Mouse (Mus musculus): ENCODE data around the gene Lrrc8e.

Lrrc8e gene

DNA sequence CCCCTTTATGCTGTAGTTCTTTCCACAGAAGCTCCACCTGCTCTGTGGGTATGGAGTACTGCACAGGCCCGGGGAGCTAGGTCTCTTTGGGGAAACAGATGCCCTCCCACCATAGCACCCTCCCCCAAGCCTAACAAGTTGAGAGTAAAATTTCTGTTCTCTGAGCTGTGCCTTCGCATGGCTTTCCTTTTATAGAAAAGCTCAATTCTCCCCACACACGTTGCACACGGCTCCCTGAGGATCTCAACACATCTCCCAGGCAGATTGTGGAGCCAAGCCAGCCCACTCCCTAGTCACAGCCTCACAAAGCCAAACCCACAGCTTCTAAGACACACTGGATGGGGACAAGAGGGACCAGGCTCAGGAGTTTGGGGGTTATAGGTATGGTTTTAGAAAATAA, 30.3 kb downstream of the Lrrc8e start:
- no peak for DNase-seq (ENCODE audit: low read depth, low spot score)

DNA sequence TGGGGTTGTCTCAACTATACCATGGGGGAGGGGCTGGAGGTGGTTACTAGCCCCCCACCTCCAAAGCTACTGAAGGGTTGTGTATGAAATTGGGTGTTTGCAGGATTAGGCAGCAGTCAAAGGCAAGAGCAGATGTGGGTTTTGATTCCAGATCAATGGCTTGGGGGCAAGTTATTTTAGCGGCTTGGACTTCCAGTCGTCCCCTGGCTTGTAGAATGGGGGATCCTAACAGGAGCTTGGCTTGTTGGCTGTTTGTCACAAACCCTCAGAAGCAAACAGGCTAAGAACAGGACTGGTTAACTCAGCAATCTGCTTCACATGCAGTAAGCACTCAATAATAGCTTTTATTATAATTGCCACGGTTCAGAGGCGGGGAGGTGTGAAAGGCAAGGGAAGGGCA, 30.7 kb downstream of the Lrrc8e start:
- DNase-seq (ENCODE audit: low read depth, low spot score): no peak

DNA sequence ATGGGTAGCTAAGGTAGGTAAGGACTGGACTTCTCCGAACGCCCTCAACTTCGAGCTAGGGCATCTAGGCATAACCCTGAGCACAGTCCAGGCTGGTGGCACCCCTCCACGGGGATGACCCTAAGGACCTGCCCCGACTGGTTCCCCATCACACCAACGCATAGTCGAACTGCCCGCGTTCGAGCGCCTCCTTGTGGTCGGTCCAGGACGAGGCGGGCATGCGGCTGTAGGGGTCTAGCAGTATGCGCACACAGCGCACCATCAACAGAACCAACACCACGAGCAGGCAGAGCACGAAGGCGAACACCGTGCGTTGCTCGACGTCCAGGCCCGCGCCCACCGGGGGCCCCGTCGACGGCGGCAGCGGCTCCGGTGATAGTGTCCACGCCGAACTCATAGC, 31.6 kb downstream of the Lrrc8e start:
- peak; percentile 91 for DNase-seq (ENCODE audit: low read depth, low spot score)

DNA sequence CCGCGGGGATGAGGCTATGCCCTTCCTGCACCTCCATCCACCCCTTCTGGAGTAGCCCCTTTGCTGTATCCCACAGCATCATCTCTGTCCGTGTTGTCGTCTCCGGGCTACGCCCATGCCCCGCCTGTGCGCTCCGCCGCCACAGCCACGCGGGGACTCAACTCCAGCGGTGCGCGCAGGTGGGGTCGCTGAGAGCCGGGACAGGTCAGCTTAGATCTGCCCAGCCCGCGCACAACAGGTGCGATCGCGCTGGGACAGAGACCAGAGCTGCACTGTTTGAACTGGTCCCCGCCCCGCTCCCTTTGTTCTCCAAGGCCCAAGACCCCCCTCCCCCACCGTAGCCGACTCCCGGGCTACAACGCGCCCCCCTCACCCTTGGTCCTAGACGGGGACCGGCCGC, 32.1 kb downstream of the Lrrc8e start:
- DNase-seq (ENCODE audit: low read depth, low spot score): no peak

DNA sequence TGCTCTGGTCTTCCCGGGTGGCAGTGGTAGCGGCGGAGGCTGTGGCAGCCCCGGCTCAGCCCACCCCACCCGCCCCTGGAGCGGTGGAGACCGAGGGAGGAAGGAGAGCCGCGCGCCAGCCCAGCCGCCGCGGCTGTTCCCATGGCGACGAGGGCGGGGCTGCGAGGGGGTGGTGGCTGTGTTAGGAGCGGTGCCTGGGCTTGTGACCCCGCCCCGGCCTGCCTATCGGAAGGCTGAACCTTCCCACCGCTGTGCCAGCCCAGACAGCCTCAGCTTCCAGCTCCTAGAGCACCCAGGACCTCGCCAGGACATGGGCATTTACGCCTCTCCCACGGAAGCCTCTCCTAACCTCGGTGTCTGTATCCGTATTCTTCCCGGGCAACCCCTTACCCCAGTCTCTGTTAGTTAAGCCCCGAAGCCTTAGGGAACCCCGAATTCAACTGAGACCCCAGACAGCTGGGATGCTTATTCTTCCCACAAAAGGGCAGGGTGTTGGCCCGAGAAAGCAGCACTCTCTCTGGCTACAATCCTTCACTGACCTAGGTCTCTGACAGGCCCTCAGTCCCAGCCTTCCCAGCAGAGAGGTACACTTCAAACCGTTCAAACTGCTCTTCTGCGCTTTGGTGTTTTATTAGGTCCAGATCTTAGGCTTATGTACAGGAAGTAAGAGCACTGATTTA, 32.6 kb downstream of the Lrrc8e start, which contains the start of gene Ctxn1:
Gene Ctxn1 (minus strand): TSS at position 150 of the 680 bp plus-strand sequence.
- DNase-seq (ENCODE audit: low read depth, low spot score): peak; percentile 98

DNA sequence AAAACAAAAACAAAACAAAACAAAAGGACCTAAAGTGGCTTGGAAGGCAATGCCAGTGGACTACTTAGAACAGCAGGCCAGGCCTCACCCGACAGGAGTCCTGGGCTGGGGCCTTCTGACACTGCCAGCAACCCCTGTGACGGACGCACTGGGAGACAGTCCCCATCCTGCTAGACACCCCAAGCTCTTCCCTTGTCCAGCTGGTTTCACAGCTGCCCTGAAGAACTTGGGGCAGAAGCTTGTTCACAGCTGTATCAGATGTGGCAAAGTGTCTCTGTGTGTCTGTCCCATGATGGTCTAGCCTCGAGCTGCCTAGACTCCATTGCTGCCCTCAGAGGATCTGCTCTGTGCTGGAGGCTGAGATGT, 33.2 kb downstream of the Lrrc8e start:
- no peak for DNase-seq (ENCODE audit: low read depth, low spot score)

DNA sequence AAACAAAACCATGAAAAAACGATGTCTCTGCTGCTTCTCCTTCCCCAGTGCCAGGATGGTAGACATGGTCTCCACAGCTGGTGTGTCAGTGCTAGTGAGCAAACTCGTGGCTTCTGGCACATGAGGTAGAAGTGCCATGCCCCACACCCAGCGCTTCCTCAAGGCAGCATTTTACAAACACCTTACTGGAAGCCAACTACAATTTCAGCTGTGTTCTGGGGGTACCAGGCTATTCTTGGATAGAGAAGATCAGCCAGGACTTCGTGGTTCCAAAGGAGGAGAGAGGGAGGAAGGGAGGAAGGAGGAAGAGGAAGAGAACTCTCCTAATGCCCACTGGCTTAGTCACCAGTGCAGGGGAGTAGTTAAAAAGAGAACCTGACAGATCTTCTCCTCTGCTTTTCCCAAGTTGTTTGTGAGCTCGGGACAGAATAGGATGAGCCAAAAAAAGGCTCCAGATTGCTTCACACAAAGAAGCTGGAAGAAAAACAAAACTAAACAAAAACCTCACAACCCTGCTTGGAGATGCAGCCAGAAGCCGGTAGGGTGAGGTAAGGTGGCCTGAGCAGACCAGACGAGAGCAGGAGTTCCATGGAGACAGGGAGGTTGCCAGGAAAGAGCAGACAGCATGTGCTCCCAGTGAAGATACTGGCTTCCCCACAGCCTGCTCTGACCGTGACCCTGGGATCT, 36.6 kb downstream of the Lrrc8e start:
- DNase-seq (ENCODE audit: low read depth, low spot score): no peak

DNA sequence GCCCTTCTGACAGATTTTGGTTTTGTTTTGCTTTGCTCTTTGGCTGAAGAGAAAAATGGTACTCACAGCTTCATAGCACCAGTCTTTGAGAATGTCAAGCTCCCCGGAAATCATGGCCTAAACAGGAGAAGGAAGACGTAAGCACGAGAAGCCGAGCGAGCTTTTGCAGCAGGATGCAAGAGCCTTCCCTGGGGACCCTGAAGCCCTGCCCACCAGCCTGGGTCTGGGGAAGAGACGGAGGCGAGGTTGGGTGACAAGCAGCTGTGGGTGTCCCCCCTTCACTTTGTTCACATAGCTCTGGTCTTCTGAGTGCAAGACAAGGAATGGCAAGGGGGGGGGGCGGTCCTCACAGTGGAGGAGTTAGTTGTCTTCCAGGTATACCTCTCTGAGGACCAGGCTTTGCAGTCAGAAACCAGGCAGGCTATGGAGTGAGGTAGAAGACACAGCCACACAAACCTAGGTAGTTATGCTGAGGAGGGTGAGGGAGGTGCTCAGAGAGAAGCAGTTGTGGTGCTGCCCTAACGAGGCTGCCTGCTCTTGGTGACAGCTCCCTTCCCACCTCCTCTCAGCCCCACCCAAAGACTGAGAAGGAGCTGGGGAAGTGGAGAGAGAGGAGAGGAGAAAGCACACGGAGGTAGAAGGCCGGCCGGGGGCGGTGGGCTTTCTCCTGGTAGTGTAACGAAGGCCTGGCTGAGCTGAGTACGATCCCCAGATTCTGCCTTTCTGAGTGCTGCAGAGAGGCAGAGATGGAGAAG, 38.7 kb downstream of the Lrrc8e start:
- DNase-seq (ENCODE audit: low read depth, low spot score): no peak

DNA sequence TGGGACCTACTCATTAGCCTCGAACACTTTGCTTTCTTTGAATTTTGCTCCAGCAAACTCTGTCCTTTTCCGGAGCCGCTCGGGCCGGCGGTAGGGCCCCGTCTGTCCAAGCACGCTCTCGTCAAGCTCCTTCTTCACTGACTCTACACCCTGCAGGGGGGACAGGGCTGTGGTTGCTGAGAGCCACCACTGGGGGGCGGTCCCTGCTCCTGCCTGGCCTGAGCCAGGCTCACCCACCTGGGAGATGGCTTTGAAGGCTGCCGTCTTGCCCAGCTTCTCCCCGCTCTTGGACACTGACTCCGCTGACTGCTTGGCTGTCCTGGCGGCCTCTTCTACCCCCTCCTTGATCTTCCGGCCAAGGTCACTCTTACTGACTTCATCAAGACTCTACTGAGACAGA, 41.0 kb downstream of the Lrrc8e start:
- peak; percentile 81 for DNase-seq (ENCODE audit: low read depth, low spot score)

DNA sequence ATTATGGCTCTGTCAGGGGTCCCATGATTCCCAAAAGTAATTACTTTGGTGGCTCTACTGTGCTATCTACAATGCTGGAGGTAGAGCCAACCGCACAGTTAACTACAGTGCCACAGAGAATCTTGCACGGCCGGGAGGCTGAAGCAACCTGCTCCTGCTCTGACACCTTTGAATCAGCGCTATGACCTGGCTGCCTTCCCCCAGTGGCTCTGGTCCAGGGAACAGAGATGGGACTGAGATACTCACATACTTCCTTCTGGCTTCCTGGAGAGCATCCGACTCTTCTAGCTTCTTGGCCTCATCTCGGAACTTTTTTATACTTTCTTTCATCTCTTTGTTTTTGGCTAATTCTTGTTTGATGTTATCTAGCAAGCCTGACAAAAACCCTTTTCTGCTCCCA, 43.0 kb downstream of the Lrrc8e start:
- no peak for DNase-seq (ENCODE audit: low read depth, low spot score)

DNA sequence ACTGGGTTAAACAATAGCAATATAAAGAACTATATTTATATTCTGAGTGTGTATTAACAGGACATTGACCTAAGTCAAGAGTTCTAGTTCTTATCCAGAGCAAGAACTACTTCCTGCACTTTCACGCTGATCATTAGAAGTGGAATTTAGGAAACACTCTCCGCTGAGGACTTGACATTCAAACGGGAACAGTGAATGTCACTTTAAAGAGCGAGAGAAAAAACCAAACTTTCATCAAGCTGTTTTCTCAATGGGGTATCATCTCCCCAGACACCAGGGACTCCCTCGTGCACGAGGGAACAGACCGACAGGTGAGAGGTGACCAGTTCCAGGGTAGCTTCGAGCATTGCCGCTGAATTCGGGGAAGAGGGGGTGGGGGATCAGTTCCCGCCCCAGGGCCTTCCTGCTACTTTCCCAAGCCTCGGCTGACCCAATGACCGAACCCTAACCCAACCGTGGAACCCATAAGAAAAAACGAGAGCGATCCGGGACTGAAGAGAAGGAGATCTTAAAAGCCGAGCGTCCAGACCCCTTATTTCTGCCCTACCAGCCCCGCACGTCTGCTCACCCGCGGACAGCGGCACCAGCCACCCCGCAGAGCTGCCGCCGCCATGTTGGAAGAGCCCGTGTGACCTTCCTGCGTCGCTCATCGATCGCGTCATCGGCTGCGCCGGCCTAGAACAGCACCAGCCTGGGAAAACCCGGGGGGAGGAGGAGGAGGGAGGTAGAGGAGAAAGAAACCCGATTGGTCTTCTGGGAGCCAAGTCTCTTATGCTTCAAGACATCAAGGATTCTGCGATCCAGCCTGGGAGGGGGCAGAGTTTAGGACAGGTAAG, 48.9 kb downstream of the Lrrc8e start, which contains the start of gene Timm44:
Gene Timm44 (minus strand): TSS at position 639 of the 836 bp plus-strand sequence.
- peak; percentile 98 for DNase-seq (ENCODE audit: low read depth, low spot score)

DNA sequence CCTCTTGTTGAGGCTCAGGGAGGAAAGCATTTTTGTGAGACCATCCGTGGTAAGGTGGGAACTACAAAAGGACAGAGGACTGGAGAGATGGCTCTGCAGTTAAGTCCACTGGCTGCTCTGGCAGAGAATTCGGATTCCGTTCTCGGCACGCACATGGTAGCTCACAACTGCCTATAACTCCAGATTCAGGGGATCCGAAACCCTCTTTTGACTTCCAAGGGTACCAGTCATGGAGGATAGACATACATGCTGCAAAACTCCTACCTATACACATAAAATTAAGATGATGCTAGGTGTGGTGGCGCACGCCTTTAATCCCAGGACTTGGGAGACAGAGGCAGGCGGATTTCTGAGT, 49.5 kb downstream of the Lrrc8e start:
- no peak for DNase-seq (ENCODE audit: low read depth, low spot score)

Data from ZHBTc4 (cell line).